Mouse (Mus musculus) CH12.LX (cell line): ENCODE results near the gene Rap1gds1. TPM values are rescaled to one million over a fixed set of nuclear protein-coding genes. Genes with fewer than 3 reads are reported as not detected.

Experiments used
- DNase-seq: peaks from one replicate; pipeline ENCODE4 v3.0.0-alpha.2; 2013; ENCODE audit errors: extremely low read depth
- H3K27ac ChIP-seq: 2 replicates; pipeline ENCODE4 v1.5.1; 2012; ENCODE audit warnings: low read depth, mild to moderate bottlenecking, control low read depth, moderate library complexity; ENCODE audit not compliant: insufficient read depth
- H3K27me3 ChIP-seq: replicated peaks from 2 replicates; pipeline ENCODE3; 2012; ENCODE audit warnings: inconsistent platforms
- H3K36me3 ChIP-seq, 2 experiments: replicated peaks in 1 of 2; 2 replicates each; pipeline versions ENCODE3 to v1.6.1; 2012; ENCODE audit warnings: inconsistent platforms in 1 of 2, low read length in 1 of 2, mild to moderate bottlenecking in 1 of 2, mixed read lengths in 1 of 2, moderate library complexity in 1 of 2; ENCODE audit not compliant: control insufficient read depth in 1 of 2, insufficient read depth in 1 of 2
- H3K4me1 ChIP-seq, 2 experiments: 2 replicates each; pipeline ENCODE4 v1.6.1; 2012; ENCODE audit warnings: inconsistent platforms in 1 of 2, moderate library complexity in 1 of 2; ENCODE audit not compliant: insufficient read depth in 2 of 2, control insufficient read depth in 1 of 2
- H3K4me2 ChIP-seq: 2 replicates; pipeline ENCODE4 v1.6.1; 2012; ENCODE audit warnings: low read depth, mild to moderate bottlenecking, control low read depth; ENCODE audit not compliant: poor library complexity, insufficient read depth, severe bottlenecking
- H3K4me3 ChIP-seq, 3 experiments: fragments of 150-350 bp in 1 of 3; sonication (generic) in 1 of 3; replicated peaks in 1 of 3; 2 replicates each; pipeline versions ENCODE3 to v1.5.1; 2011 to 2012; ENCODE audit warnings: low read depth in 2 of 3, low read length in 2 of 3, mild to moderate bottlenecking in 2 of 3, moderate library complexity in 2 of 3, control low read depth in 1 of 3, improper control_type of control experiment in 1 of 3, inconsistent platforms in 1 of 3, mixed read lengths in 1 of 3; ENCODE audit not compliant: poor library complexity in 1 of 3
- H3K79me2 ChIP-seq: replicated peaks from 2 replicates; pipeline ENCODE4 v1.6.1; 2012; ENCODE audit warnings: mild to moderate bottlenecking, moderate library complexity; ENCODE audit not compliant: control insufficient read depth, poor library complexity, insufficient read depth, severe bottlenecking; ENCODE audit errors: extremely low read depth
- H3K9ac ChIP-seq: 2 replicates; pipeline ENCODE4 v1.6.1; 2012; ENCODE audit warnings: low read depth, mild to moderate bottlenecking, control low read depth, moderate library complexity; ENCODE audit not compliant: insufficient read depth
- H3K9me3 ChIP-seq: replicated peaks from 2 replicates; pipeline ENCODE3; 2012; ENCODE audit warnings: low read length, inconsistent platforms, mixed read lengths
- CHD1 ChIP-seq: IDR thresholded peaks from 2 replicates; pipeline ENCODE4 v1.6.1; 2012; ENCODE audit warnings: low read depth, low read length, improper control_type of control experiment, inconsistent platforms
- CHD2 ChIP-seq: IDR thresholded peaks from 2 replicates; pipeline ENCODE4 v1.6.1; 2011; ENCODE audit warnings: low read length, improper control_type of control experiment
- E2F4 ChIP-seq: IDR thresholded peaks from 2 replicates; pipeline ENCODE4 v1.6.1; 2011; ENCODE audit warnings: low read depth, low read length, improper control_type of control experiment; ENCODE audit not compliant: insufficient replicate concordance
- EP300 ChIP-seq: IDR thresholded peaks from 2 replicates; pipeline ENCODE4 v1.6.1; 2011; ENCODE audit warnings: low read length, improper control_type of control experiment
- ETS1 ChIP-seq: conservative IDR thresholded peaks from 2 replicates; pipeline ENCODE4 v1.6.1; 2012; ENCODE audit warnings: low read depth, mild to moderate bottlenecking, inconsistent platforms, low read length, improper control_type of control experiment, moderate library complexity
- JUND ChIP-seq: conservative IDR thresholded peaks from 2 replicates; pipeline ENCODE4 v1.6.1; 2011; ENCODE audit warnings: low read depth, low read length, improper control_type of control experiment
- KAT2A ChIP-seq: IDR thresholded peaks from 2 replicates; pipeline ENCODE4 v1.6.1; 2012; ENCODE audit warnings: low read length, improper control_type of control experiment, inconsistent platforms; ENCODE audit not compliant: insufficient replicate concordance
- MYC ChIP-seq: IDR thresholded peaks from 2 replicates; pipeline ENCODE4 v1.6.1; 2011; ENCODE audit warnings: low read depth, mild to moderate bottlenecking, improper control_type of control experiment, low read length
- NELFE ChIP-seq: IDR thresholded peaks from 2 replicates; pipeline ENCODE4 v1.6.1; 2011; ENCODE audit warnings: low read depth, low read length, improper control_type of control experiment
- NRF1 ChIP-seq: IDR thresholded peaks from 2 replicates; pipeline ENCODE4 v1.6.1; 2014; ENCODE audit warnings: low read depth, mild to moderate bottlenecking, inconsistent platforms, low read length, improper control_type of control experiment, moderate library complexity
- PAX5 ChIP-seq: IDR thresholded peaks from 2 replicates; pipeline ENCODE4 v1.6.1; 2012; ENCODE audit warnings: low read length, inconsistent platforms, mixed read lengths
- POLR2A ChIP-seq: IDR thresholded peaks from 2 replicates; pipeline ENCODE4 v1.6.1; 2011; ENCODE audit warnings: low read depth, mild to moderate bottlenecking, improper control_type of control experiment, low read length
- POLR2AphosphoS2 ChIP-seq: IDR thresholded peaks from 2 replicates; pipeline ENCODE4 v1.6.1; 2011; ENCODE audit warnings: low read depth, low read length, improper control_type of control experiment
- RCOR1 ChIP-seq: conservative IDR thresholded peaks from 2 replicates; pipeline ENCODE4 v1.6.1; 2012; ENCODE audit warnings: low read depth, mild to moderate bottlenecking, inconsistent platforms, low read length, improper control_type of control experiment
- SIN3A ChIP-seq: IDR thresholded peaks from 2 replicates; pipeline ENCODE4 v1.6.1; 2012; ENCODE audit warnings: low read length, improper control_type of control experiment, inconsistent platforms
- SMC3 ChIP-seq: IDR thresholded peaks from 2 replicates; pipeline ENCODE4 v1.6.1; 2011; ENCODE audit warnings: low read depth, low read length, improper control_type of control experiment
- ZC3H11A ChIP-seq: IDR thresholded peaks from 2 replicates; pipeline ENCODE4 v1.6.1; 2012; ENCODE audit warnings: low read depth, mild to moderate bottlenecking, inconsistent platforms, low read length, improper control_type of control experiment
- ZKSCAN1 ChIP-seq: IDR thresholded peaks from 2 replicates; pipeline ENCODE4 v1.6.1; 2012; ENCODE audit warnings: low read depth, inconsistent platforms, low read length, improper control_type of control experiment, borderline replicate concordance
- ZMIZ1 ChIP-seq: IDR thresholded peaks from 2 replicates; pipeline ENCODE4 v1.6.1; 2012; ENCODE audit warnings: low read depth, mild to moderate bottlenecking, inconsistent platforms, low read length, improper control_type of control experiment
- ZNF384 ChIP-seq: IDR thresholded peaks from 2 replicates; pipeline ENCODE4 v1.6.1; 2012; ENCODE audit warnings: low read depth, low read length, improper control_type of control experiment, inconsistent platforms
- dilution Hi-C: fragments of 300-500 bp; cut with MboI; formaldehyde crosslinking; loops from 2 replicates; pipeline ENCODE4 v1.14.3; 2020; ENCODE audit warnings: low sequenced_read_pairs; ENCODE audit not compliant: extremely low pct_unique_long_range_greater_than_20kb, extremely low pct_ligation_motif_present
- in situ Hi-C: fragments of 300-500 bp; cut with MboI; formaldehyde crosslinking; loops from 3 replicates; pipeline ENCODE4 v1.14.3; 2019; ENCODE audit warnings: low sequenced_read_pairs, low pct_ligation_motif_present, low pct_unique_long_range_greater_than_20kb, mixed read lengths
- polyA plus RNA-seq: library from polyadenylated mRNA; unstranded; fragments of >175 nt; gene quantifications from 2 replicates; pipeline ENCODE4 v1.2.1, GENCODE M21; 2012; ENCODE audit warnings: low read depth; ENCODE audit not compliant: insufficient read length
- total RNA-seq, 2 experiments: library from RNA; depleted of rRNA; stranded (reverse); fragments of 300-350 nt in 1 of 2; fragments of >200 nt in 1 of 2; gene quantifications; 2 replicates each; pipeline ENCODE4 v1.2.3; 2012 to 2014

Gene Rap1gds1
- total and polyA plus RNA-seq, 3 experiments = 24.4 to 36.7 (median 26.3) TPM

- no peak overlapping the region for H3K4me2 ChIP-seq
- H3K27ac ChIP-seq = no peak overlapping the region
- in situ Hi-C loops = no loop called here
- H3K36me3 ChIP-seq = peaks cover 0 to 10% of the 10 kb centered on the region in 2 experiments
- H3K4me3 ChIP-seq = no peak overlapping the region
- no peaks in the 10 kb centered on the region for H3K27me3 ChIP-seq
- H3K79me2 ChIP-seq = no peaks in the 10 kb centered on the region
- dilution Hi-C loops = no loop called here
- peaks cover 0 to 3% of the 10 kb centered on the region in 2 experiments; a peak in 1 of 4 replicates for H3K4me1 ChIP-seq
- H3K9ac ChIP-seq = no peak overlapping the region
- no peak for DNase-seq
- TF ChIP-seq ZNF384 (no peak), ETS1 (no peak), NRF1 (no peak), ZC3H11A (no peak), POLR2AphosphoS2 (no peak), KAT2A (no peak), JUND (no peak), POLR2A (no peak), NELFE (no peak), EP300 (no peak), CHD2 (no peak)
- H3K9me3 ChIP-seq = no peaks in the 10 kb centered on the region
These were observed 69.3 kb downstream of the Rap1gds1 start for GRCm38 (mm10) chr3:139005669-139006068.

- H3K27ac ChIP-seq = no peak overlapping the region
- H3K9ac ChIP-seq = no peak overlapping the region
- no peak for DNase-seq
- H3K27me3 ChIP-seq = no peaks in the 10 kb centered on the region
- peaks cover 0 to 13% of the 10 kb centered on the region in 2 experiments for H3K36me3 ChIP-seq
- TF ChIP-seq ZNF384 = no peak
- no peak for TF ChIP-seq NELFE
- TF ChIP-seq PAX5 = no peak
- TF ChIP-seq E2F4 = no peak
- no peak for TF ChIP-seq SMC3
- TF ChIP-seq SIN3A = no peak
- TF ChIP-seq POLR2A = no peak
- TF ChIP-seq JUND = no peak
- TF ChIP-seq ZMIZ1 = no peak
- no peak for TF ChIP-seq ZKSCAN1
- no peak for TF ChIP-seq CHD1
- no peak for TF ChIP-seq ZC3H11A
- TF ChIP-seq KAT2A = no peak
- TF ChIP-seq MYC = no peak
- no peak for TF ChIP-seq POLR2AphosphoS2
- no peak for TF ChIP-seq RCOR1
- TF ChIP-seq, all 38 proteins: peak for 0
- in situ Hi-C loops = no loop called here
- no peak overlapping the region for H3K4me2 ChIP-seq
- H3K4me3 ChIP-seq = no peak overlapping the region
- H3K79me2 ChIP-seq = no peaks in the 10 kb centered on the region
- H3K4me1 ChIP-seq = peaks cover 0 to 3% of the 10 kb centered on the region in 2 experiments; a peak in 1 of 4 replicates
- dilution Hi-C loops = no loop called here
- H3K9me3 ChIP-seq = no peaks in the 10 kb centered on the region
These were observed 72.2 kb downstream of the Rap1gds1 start for GRCm38 (mm10) chr3:139002774-139003173.
